Mouse (Mus musculus): ENCODE data around the gene Capzb. TPM values are rescaled to one million over a fixed set of nuclear protein-coding genes. Genes with fewer than 3 reads are reported as not detected.
A peak's percentile ranks its signal among the peaks of the same experiment; 100 is the strongest.

Capzb gene
- polyA plus RNA-seq, 1 experiment from 2014 or later, result 401 TPM

DNA sequence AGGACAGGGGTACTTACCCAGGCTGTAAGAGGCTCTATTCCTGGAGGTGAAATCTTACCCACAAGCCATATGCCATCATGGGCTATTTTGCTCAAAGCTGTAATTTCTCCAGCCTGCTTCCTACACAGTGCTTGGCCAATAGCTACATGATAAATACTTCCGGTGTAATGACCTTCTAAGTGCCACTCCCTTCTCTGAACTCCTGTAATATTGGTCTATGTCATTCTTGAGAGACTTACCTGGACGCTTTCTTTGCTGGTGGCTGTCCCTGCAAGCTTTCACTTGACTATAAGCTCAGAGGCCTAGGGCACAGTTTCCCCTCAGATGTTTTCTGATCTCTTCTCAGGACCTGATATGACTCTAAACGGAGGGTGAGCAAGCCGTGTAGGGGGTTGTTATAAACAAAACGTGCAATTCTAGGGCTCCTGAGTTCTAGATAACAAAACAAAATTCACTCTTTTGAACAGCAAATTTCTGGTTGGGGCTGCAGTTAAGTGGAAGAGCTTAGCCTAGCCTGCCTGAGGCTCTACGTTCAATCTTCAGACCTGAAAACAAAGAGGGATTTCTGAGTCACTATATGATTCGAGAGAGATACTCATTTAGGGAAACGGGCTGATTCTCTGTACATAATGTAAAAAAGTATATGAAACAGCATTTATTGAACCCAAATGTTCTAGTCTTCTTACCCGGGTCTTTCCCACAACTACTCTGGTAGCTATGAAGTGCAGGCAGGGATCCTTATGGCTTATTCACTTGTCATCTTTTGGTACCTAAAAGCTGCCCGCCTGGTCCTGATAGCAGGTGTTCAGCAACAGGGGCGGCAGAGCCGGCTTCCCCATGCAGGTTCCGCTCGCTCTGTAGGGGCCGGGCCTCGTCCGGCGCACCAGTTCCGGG, 847 bp upstream of the Capzb start:
- TF ChIP-seq CTCF (IDR thresholded peaks at IDR 0.05) (no peak), EP300 (IDR thresholded peaks at IDR 0.05) (no peak)
- peak; percentile 54 for DNase-seq (ENCODE audit: low spot score)
- no peaks in the 10 kb centered on the region for H3K9me3 ChIP-seq (ENCODE audit: low read length)
- peak overlapping the region; percentile 98 for H3K4me3 ChIP-seq (ENCODE audit: low read depth, low read length)
- H3K27me3 ChIP-seq (replicated peaks; ENCODE audit: insufficient read depth, low read length), result no peaks in the 10 kb centered on the region
- 10% methylated on average over 19 of the region's 19 CpGs for WGBS
- peak overlapping the region; percentile 58 for H3K9ac ChIP-seq (replicated peaks; ENCODE audit: low read depth)
- no peak for ATAC-seq
- H3K4me2 ChIP-seq (replicated peaks; ENCODE audit: low read depth, low read length), result peak overlapping the region; percentile 67
- H3K4me1 ChIP-seq (ENCODE audit: insufficient read depth, low read depth, low read length), result peaks cover 28% of the 10 kb centered on the region; the same call in 1 of the 2 replicates
- no peaks in the 10 kb centered on the region for H3K36me3 ChIP-seq (ENCODE audit: insufficient read depth, low read length)
- H3K27ac ChIP-seq (ENCODE audit: low read length), result peak overlapping the region; percentile 95

DNA sequence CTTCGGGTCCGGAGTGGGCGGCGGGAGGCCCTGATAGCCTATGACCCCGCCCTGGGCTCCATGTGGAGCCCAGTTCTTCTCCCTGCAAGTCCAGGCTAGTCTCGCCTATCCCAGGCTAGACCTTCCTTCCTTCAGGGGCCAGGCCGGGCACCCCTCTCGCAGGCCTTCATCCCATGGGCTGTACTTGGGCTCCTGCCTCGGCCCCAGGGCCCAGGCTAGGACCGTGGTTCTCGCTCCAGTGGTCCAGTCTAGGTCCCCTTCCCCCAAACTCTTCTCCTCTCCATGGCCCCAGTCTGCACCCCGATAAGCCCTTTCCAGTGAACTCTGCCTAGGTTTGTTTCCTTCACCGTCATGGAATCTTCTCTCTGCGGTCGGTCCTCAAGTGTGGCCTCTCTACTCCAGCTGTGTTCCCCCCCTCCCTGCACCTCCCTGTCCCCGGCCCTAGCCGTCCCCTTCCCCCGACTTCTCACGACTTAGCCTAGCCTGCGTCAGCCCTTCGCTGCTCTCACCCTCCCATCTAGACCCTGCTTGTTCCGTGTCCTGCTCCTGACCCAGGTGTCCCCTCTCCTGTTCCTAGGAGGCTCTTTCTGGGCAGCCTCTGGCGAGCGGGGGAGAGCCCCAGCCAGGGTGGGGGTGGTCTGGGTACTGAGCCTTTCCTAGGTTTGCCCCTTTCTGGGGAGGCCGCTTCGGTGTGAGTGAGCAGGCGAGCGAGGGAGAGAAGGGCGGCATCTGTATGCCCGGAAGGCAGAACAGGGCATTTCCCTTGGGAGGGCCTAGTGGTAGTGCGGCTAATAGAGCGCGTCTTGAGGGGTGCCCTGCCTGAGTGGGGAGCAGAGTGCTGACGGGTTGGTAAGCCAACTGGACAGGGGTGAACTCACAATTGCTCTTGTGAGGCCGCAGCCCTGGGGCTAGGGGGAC, 736 bp downstream of the Capzb start:
- WGBS, result 4% methylated on average over 34 of the region's 35 CpGs
- peak overlapping the region; percentile 94 for H3K4me2 ChIP-seq (replicated peaks; ENCODE audit: low read depth, low read length)
- TF ChIP-seq CTCF (IDR thresholded peaks at IDR 0.05), result no peak
- TF ChIP-seq EP300 (IDR thresholded peaks at IDR 0.05), result no peak
- peak overlapping the region; percentile 98 for H3K4me3 ChIP-seq (ENCODE audit: low read depth, low read length)
- peaks cover 39% of the 10 kb centered on the region for H3K4me1 ChIP-seq (ENCODE audit: insufficient read depth, low read depth, low read length)
- H3K27ac ChIP-seq (ENCODE audit: low read length), result peak overlapping the region; percentile 94
- H3K27me3 ChIP-seq (replicated peaks; ENCODE audit: insufficient read depth, low read length), result no peaks in the 10 kb centered on the region
- no peaks in the 10 kb centered on the region for H3K36me3 ChIP-seq (ENCODE audit: insufficient read depth, low read length)
- DNase-seq (ENCODE audit: low spot score) (peak; percentile 62), ATAC-seq (peak; percentile 11)
- H3K9me3 ChIP-seq (ENCODE audit: low read length), result no peaks in the 10 kb centered on the region
- H3K9ac ChIP-seq (replicated peaks; ENCODE audit: low read depth), result peak overlapping the region; percentile 96

GRCm38 (mm10) chr4:139195101-139195500, 2.4 kb downstream of the Capzb start:
- Histone ChIP-seq H3K9me3 (ENCODE audit: low read length) (no peaks in the 10 kb centered on the region), H3K4me1 (ENCODE audit: insufficient read depth, low read depth, low read length) (peaks cover 47% of the 10 kb centered on the region), H3K4me3 (ENCODE audit: low read depth, low read length) (no peak overlapping the region), H3K36me3 (ENCODE audit: insufficient read depth, low read length) (no peaks in the 10 kb centered on the region), H3K27ac (ENCODE audit: low read length) (no peak overlapping the region), H3K9ac (replicated peaks; ENCODE audit: low read depth) (no peak overlapping the region), H3K27me3 (replicated peaks; ENCODE audit: insufficient read depth, low read length) (no peaks in the 10 kb centered on the region), H3K4me2 (replicated peaks; ENCODE audit: low read depth, low read length) (0 out of 2 replicates have a peak overlapping the region, but pooled peaks have one; percentile 94)
- 67% methylated on average over 5 of the region's 5 CpGs for WGBS
- DNase-seq (ENCODE audit: low spot score), result no peak
- no peak for ATAC-seq
- TF ChIP-seq EP300 (IDR thresholded peaks at IDR 0.05) (no peak), CTCF (IDR thresholded peaks at IDR 0.05) (no peak)

DNA sequence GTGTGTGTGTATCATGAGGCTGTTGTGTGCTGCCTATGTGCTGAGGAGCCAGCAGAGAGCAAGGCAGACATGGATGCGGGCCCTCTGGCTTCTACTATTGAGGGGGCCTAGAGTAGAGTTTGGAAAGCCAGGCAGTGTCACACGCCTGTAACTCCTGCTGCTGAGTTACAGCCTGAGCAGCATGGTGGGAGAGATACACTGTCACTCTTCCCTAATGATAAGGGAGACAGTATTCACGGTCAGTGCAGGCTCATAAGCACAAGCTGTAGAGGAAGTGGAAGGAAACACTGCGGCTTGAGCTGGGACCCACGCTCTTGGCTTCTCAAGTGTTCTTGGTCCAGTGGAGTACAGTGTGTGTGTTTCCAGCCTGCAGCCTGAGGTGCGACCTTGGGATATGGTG, 3.8 kb downstream of the Capzb start:
- TF ChIP-seq EP300 (IDR thresholded peaks at IDR 0.05) (no peak), CTCF (IDR thresholded peaks at IDR 0.05) (no peak)
- Histone ChIP-seq H3K4me1 (ENCODE audit: insufficient read depth, low read depth, low read length) (peaks cover 47% of the 10 kb centered on the region), H3K36me3 (ENCODE audit: insufficient read depth, low read length) (no peaks in the 10 kb centered on the region), H3K4me2 (replicated peaks; ENCODE audit: low read depth, low read length) (0 out of 2 replicates have a peak overlapping the region, but pooled peaks have one; percentile 11), H3K9ac (replicated peaks; ENCODE audit: low read depth) (0 out of 2 replicates have a peak overlapping the region, but pooled peaks have one; percentile 32), H3K9me3 (ENCODE audit: low read length) (no peaks in the 10 kb centered on the region), H3K27me3 (replicated peaks; ENCODE audit: insufficient read depth, low read length) (no peaks in the 10 kb centered on the region), H3K4me3 (ENCODE audit: low read depth, low read length) (no peak overlapping the region), H3K27ac (ENCODE audit: low read length) (peak overlapping the region; percentile 72)
- 44% methylated on average over 6 of the region's 6 CpGs for WGBS
- DNase-seq (ENCODE audit: low spot score) (no peak), ATAC-seq (no peak)

- peak overlapping the region; percentile 27; the same call in 1 of the 2 replicates for H3K4me2 ChIP-seq (replicated peaks; ENCODE audit: low read depth, low read length)
- H3K4me1 ChIP-seq (ENCODE audit: insufficient read depth, low read depth, low read length), result peaks cover 43% of the 10 kb centered on the region
- WGBS, result 67% methylated on average over 6 of the region's 6 CpGs
- no peak for DNase-seq (ENCODE audit: low spot score)
- no peak for ATAC-seq
- H3K4me3 ChIP-seq (ENCODE audit: low read depth, low read length), result no peak overlapping the region
- TF ChIP-seq EP300 (IDR thresholded peaks at IDR 0.05), result no peak
- TF ChIP-seq CTCF (IDR thresholded peaks at IDR 0.05), result no peak
- H3K9me3 ChIP-seq (ENCODE audit: low read length), result no peaks in the 10 kb centered on the region
- peak overlapping the region; percentile 72 for H3K27ac ChIP-seq (ENCODE audit: low read length)
- H3K36me3 ChIP-seq (ENCODE audit: insufficient read depth, low read length), result no peaks in the 10 kb centered on the region
- H3K27me3 ChIP-seq (replicated peaks; ENCODE audit: insufficient read depth, low read length), result no peaks in the 10 kb centered on the region
- no peak overlapping the region for H3K9ac ChIP-seq (replicated peaks; ENCODE audit: low read depth)
Observed at GRCm38 (mm10) chr4:139196949-139197348, 4.2 kb downstream of the Capzb start.

DNA sequence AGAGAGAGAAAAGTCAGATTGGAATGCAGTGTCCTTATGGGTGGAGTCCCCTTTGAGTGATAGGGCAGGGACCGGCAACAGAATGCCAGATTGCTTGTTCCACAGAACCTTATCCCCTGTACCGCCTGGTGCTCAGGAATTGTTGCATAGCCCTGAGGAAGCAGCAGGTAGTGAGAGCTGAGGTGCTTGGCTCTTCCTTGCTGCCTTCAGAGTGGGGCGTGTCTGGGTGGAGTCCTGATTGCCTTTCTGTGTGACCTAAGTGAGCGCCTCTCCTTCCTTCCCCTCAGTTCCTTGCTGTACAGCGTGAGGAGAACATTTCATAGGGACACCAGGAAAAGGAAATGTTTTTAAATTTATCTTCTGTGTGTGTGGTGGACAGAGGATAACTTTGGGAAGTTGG, 4.8 kb downstream of the Capzb start:
- WGBS, result 40% methylated on average over 5 of the region's 5 CpGs
- peak overlapping the region; percentile 27; the same call in 1 of the 2 replicates for H3K4me2 ChIP-seq (replicated peaks; ENCODE audit: low read depth, low read length)

More for the DNA sequence above, 4.8 kb downstream of the Capzb start:
- DNase-seq (ENCODE audit: low spot score) (peak; percentile 70), ATAC-seq (peak; percentile 5; the same call in 1 of the 2 replicates)
- Histone ChIP-seq H3K9ac (replicated peaks; ENCODE audit: low read depth) (no peak overlapping the region), H3K27ac (ENCODE audit: low read length) (peak overlapping the region; percentile 72), H3K36me3 (ENCODE audit: insufficient read depth, low read length) (no peaks in the 10 kb centered on the region), H3K9me3 (ENCODE audit: low read length) (no peaks in the 10 kb centered on the region), H3K4me3 (ENCODE audit: low read depth, low read length) (no peak overlapping the region), H3K27me3 (replicated peaks; ENCODE audit: insufficient read depth, low read length) (no peaks in the 10 kb centered on the region), H3K4me1 (ENCODE audit: insufficient read depth, low read depth, low read length) (peaks cover 42% of the 10 kb centered on the region)
- TF ChIP-seq CTCF (IDR thresholded peaks at IDR 0.05) (no peak), EP300 (IDR thresholded peaks at IDR 0.05) (no peak)

Measured in lung, postnatal 0 days (tissue).